Mouse (Mus musculus): ENCODE measurements around the gene Gm21760.
"Not testable (repeated sequence)": the region's sequence is repeated elsewhere in the genome, so short reads cannot be mapped to it uniquely, and the experiment has no call there.

Gm21760 gene

GRCm38 (mm10) chrY:80133479-80133878 is at the start of gene Gm21760:
TSS of gene Gm21760 (plus strand) at chrY:80133779.
- not testable (repeated sequence) for DNase-seq (ENCODE audit: low spot score in 2 of 2)
